Mouse (Mus musculus) urinary bladder, adult 2 months (tissue): ENCODE data around the gene Grb14. TPM values are rescaled to one million over a fixed set of nuclear protein-coding genes. Genes with fewer than 3 reads are reported as not detected.

Experiments
- DNase-seq: peaks from one replicate; pipeline ENCODE4 v3.0.0; 2022; ENCODE audit warnings: low spot score
- polyA plus RNA-seq: library from polyadenylated mRNA; depleted of rRNA; stranded (reverse); fragments of >200 nt; gene quantifications from 2 replicates; pipeline ENCODE4 v1.2.3, GENCODE M21; 2012; rRNA removed

The Grb14 gene
- polyA plus RNA-seq: 58.8 and 74.4 TPM in 2 replicates

- no peak for DNase-seq
Observed at GRCm38 (mm10) chr2:65024887-65025286, at the start of gene Grb14. TSS of gene Grb14 (minus strand) at chr2:65024987.

- DNase-seq: no peak
Observed at GRCm38 (mm10) chr2:65072205-65072604, 47.4 kb upstream of the Grb14 start.

- no peak for DNase-seq
Observed at GRCm38 (mm10) chr2:65053764-65054163, 29.0 kb upstream of the Grb14 start.

GRCm38 (mm10) chr2:65052191-65053012 is 27.6 kb upstream of the Grb14 start:
- DNase-seq: no peak

DNA sequence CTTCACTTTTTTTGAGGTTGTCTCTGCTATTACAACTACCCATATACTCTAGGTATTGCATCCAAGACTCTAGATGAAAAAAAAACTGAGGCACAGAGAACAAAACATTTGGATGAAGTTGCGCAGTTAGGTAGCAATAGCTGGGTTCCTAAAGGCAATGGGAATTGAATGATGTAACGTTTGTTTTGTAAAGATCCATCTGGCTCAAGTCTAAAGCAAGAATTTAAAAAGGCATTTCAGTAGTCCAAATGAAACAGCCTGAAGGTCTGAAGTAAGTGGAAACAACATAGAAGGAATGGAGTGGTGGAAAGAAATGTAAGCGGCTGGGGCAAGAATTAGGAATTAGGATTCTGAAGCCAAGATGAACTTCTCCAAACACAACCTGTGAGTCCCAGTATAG is 26.0 kb upstream of the Grb14 start:
- no peak for DNase-seq

- no peak for DNase-seq
Observed at GRCm38 (mm10) chr2:65048234-65049017, 23.6 kb upstream of the Grb14 start.

DNA sequence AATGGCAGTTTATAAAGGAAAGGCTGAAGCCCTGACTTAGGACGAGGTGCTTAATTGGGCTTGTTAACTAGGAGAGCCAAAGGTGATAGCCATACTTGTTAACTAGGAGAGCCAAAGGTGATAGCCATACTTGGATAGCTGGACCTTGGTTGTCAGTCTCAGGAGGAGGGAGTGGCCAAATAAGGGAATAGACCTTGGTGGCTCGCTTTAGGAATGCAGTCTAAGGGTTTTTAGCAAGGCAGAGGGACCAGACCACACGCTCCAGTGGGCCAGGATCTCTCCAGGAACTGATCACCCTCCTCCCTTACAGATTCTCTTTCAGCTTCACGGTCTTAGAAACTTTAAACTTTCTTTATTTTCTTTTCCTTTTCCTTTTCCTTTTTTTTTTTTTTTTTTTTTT is 13.4 kb upstream of the Grb14 start:
- no peak for DNase-seq

DNA sequence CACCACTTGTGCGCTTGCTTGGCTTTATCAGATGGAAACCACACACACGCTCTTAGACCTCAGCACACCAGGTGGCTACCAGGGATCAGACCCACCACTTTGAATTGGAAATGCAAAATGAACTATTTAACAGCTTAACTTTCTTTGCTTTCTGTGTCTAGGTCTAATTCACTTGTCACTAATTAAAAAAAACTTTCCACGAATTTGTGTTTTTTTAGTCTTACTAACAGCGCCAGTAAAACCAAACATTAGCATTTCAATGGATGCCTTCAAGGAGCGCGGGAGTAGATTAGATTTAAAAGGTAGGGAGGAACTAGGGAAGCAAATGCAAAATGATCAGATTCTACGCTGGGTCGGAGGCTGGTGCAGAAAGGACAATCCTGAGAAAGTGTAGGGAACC is 12.8 kb upstream of the Grb14 start:
- DNase-seq: no peak

GRCm38 (mm10) chr2:65022363-65023240 is 2.2 kb downstream of the Grb14 start:
- DNase-seq: peak; percentile 49

DNA sequence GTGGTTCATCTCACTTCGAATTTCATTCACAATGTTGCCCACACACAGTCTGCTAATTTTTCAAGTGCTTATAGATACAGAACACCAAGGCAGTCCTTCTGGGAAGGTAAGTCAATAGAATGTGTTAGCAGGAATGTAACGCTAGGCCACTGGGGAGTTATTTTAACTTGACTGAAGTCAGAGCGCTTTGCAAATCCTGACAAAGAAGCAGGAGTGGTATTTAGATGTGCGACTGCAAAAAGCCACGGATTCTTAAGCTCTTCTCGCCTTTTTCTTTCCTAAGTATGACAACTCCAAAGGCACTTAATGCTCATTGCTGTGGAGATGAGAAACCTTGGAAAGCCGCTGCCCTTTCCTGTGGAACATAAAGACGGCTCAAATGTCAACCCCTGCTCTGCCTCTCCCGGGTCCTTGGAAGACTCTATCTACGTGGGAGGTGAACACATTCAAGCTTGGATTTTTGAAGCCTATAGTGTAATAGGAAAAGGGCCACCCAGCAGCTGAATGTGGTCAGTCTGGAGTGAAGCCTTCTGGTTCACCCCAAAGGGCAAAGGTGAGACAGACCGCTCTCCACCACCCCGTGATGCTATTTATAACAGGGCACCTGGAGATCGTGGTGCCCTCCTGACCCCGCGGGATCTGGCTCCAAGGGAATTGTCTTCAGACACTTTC is 3.0 kb downstream of the Grb14 start:
- no peak for DNase-seq

DNA sequence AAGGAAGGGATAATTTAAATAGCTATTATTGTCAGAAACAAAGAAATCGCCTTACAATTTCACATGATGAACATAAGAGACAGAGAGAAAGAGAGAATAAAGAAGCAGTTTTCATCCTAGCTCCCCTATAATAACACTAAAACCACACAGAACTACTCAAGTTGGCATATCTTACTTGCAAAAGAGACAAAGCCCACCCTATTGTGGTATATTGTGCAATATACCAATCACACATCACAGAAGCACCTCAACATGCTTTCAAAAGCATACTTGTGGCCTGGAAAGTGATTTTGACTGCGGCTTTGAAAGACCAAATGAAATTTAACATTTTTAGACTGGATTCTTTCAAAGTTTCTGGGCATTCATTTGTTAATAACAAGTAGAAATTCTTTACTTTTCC is 7.4 kb downstream of the Grb14 start:
- no peak for DNase-seq

DNA sequence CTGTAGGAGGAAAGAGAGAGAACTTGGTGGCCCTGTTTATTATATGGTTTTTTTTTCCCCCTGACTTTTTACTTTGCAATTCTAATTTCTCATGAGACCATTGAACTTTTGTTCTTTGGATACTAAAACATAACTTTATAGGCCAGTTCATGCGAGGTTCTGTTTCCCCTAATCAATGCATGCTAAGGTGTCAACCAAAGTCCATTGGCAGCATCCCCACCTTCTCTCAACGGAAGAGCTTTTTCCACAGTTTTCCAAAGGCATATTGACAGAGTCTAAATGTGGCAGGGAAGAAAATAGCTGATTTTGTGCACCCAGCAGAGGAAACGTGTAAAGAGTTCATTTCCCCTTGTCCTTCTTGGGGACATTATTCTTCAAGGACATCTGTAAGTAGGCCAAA is 10.2 kb downstream of the Grb14 start:
- no peak for DNase-seq

GRCm38 (mm10) chr2:65010105-65010504 is 14.7 kb downstream of the Grb14 start:
- no peak for DNase-seq

GRCm38 (mm10) chr2:65007396-65007795 is 17.4 kb downstream of the Grb14 start:
- DNase-seq: no peak

DNA sequence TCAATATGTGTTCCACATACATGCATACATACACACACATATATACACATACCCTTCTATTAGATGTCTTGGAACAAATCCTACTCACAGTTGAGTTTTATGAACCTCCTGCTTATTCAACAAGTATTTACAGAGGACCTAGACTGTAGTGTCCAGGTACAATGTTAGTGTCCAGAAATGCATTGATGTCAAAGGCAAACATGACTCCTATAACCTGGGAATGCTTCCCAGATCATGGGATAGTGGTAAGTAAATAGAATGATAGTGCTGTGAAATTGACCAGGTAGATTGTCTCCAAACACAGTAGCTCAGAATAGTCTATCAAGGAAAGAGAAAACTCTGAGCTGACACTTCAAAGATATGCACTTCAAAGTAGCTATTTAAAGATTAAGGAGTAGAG is 19.7 kb downstream of the Grb14 start:
- no peak for DNase-seq

DNA sequence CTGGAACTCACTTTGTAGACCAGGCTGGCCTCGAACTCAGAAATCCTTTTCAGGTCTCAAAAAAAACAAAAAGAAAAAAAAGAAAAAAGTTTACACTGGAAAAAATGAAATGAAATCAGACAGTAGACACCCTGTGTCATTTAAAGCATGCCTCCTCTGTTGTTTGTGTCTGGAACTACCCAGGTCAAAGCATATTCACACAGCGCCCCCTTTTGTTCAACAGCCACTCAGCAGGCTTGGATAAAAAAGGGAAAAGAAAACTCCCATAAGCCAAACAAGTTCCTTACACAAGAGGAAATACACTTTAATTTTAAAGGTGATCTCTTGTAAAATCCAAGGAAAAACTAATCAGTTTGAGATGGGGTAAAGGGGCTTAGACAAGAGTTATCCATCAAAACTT is 21.4 kb downstream of the Grb14 start:
- no peak for DNase-seq

- DNase-seq: no peak
Observed at GRCm38 (mm10) chr2:65002631-65003030, 22.2 kb downstream of the Grb14 start.

- DNase-seq: no peak
Observed at GRCm38 (mm10) chr2:64995048-64995447, 29.7 kb downstream of the Grb14 start.

GRCm38 (mm10) chr2:64989426-64990187 is 35.2 kb downstream of the Grb14 start:
- DNase-seq: no peak

- no peak for DNase-seq
Observed at GRCm38 (mm10) chr2:64987782-64988181, 37.0 kb downstream of the Grb14 start.

GRCm38 (mm10) chr2:64975546-64975945 is 49.2 kb downstream of the Grb14 start:
- no peak for DNase-seq
